Mouse (Mus musculus) forebrain, embryonic 15.5 days (tissue): Measurements from ENCODE around the gene Aoc1. TPM values are rescaled to one million over a fixed set of nuclear protein-coding genes. Genes with fewer than 3 reads are reported as not detected.
A peak's percentile ranks its signal among the peaks of the same experiment; 100 is the strongest.

Experiments
- ATAC-seq: fragments of 200-750 bp; cut with Nextera tagmentation; replicated peaks from 2 replicates; pipeline ENCODE4 v1.8.0; 2017; ENCODE audit warnings: mild to moderate bottlenecking, moderate TSS enrichment, moderate library complexity
- H3K27ac ChIP-seq: fragments of 300-500 bp; sonication (generic); replicated peaks from 2 replicates; pipeline ENCODE4 v1.5.1; 2015; ENCODE audit warnings: mild to moderate bottlenecking, inconsistent platforms
- H3K27me3 ChIP-seq: fragments of 300-500 bp; sonication (generic); 2 replicates; pipeline ENCODE4 v1.6.1; 2015; ENCODE audit warnings: inconsistent platforms
- H3K36me3 ChIP-seq: fragments of 300-500 bp; sonication (generic); 2 replicates; pipeline ENCODE4 v1.6.1; 2015; ENCODE audit warnings: mild to moderate bottlenecking, inconsistent platforms
- H3K4me1 ChIP-seq: fragments of 300-500 bp; sonication (generic); 2 replicates; pipeline ENCODE4 v1.6.1; 2015; ENCODE audit warnings: inconsistent platforms
- H3K4me2 ChIP-seq: fragments of 300-500 bp; sonication (generic); replicated peaks from 2 replicates; pipeline ENCODE4 v1.6.1; 2015; ENCODE audit warnings: mild to moderate bottlenecking, inconsistent platforms
- H3K4me3 ChIP-seq: fragments of 300-500 bp; sonication (generic); 2 replicates; pipeline ENCODE4 v1.5.1; 2015; ENCODE audit warnings: mild to moderate bottlenecking, inconsistent platforms
- H3K9ac ChIP-seq: fragments of 300-500 bp; sonication (generic); replicated peaks from 2 replicates; pipeline ENCODE4 v1.6.1; 2015; ENCODE audit warnings: mild to moderate bottlenecking, inconsistent platforms
- H3K9me3 ChIP-seq: fragments of 300-500 bp; sonication (generic); 2 replicates; pipeline ENCODE4 v1.6.1; 2016; ENCODE audit warnings: inconsistent platforms
- whole genome bisulfite sequencing: fragments of 180-500 bp; shearing (Covaris S2); methylation state at CpG from one replicate; pipeline ENCODE4 v1.1.7; 2015; ENCODE audit warnings: mixed read lengths; 5-methylcytosine and 5-hydroxymethylcytosine counted together
- polyA plus RNA-seq: library from polyadenylated mRNA; unstranded; fragments of >200 nt; fragmentation: Nextera tagmentation; extraction: Ambion mirVana; gene quantifications from 2 replicates; pipeline ENCODE4 v1.2.1, GENCODE M21; 2015

The Aoc1 gene
- polyA plus RNA-seq, 1 experiment from 2014 or later: not detected

DNA sequence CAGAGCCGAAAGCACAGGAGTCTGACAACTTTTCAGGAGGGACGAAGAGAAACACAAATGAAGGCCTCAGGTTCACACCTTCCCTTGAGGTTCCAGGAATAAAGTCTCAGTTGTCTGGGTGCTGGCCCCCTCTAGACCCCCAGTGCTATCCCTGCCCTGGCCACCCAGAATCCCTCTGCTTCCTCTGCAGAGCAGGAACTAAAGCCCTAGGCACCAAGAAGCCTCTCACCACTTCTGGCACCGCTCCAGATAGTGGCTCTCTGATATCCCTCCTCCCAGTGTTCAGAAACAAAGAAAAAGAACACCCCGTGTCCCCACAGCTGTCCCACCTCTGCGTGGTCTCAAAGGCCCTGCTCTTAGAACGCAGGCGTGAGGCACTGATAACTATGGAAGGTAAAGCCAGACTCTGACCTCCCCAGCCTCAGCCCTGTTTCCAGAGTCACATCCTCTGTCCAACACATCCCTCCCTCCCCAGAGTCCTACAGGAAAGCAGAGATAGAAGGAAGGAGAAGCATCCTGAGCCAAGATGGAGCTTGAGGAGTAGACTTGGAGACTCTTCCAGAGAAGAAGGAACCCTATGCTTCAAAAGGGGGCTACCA lies 32.2 kb upstream of the Aoc1 start, which contains the start of gene Tmem176a:
TSS of gene Tmem176a (plus strand) at position 549 of the 599 bp plus-strand sequence.
- Histone ChIP-seq H3K27ac (peak within 1 kb of the TSS; percentile 80), H3K27me3 (no peaks in the 10 kb centered on the region), H3K4me1 (peaks cover 40% of the 10 kb centered on the region), H3K4me3 (peak within 1 kb of the TSS; percentile 38), H3K4me2 (peak within 1 kb of the TSS; percentile 43), H3K36me3 (peaks cover 4% of the 10 kb centered on the region; the same call in 1 of the 2 replicates), H3K9ac (peak within 1 kb of the TSS; percentile 38), H3K9me3 (no peaks in the 10 kb centered on the region)
- WGBS: 16% methylated on average over 7 of the region's 7 CpGs
- peak; percentile 21 for ATAC-seq

DNA sequence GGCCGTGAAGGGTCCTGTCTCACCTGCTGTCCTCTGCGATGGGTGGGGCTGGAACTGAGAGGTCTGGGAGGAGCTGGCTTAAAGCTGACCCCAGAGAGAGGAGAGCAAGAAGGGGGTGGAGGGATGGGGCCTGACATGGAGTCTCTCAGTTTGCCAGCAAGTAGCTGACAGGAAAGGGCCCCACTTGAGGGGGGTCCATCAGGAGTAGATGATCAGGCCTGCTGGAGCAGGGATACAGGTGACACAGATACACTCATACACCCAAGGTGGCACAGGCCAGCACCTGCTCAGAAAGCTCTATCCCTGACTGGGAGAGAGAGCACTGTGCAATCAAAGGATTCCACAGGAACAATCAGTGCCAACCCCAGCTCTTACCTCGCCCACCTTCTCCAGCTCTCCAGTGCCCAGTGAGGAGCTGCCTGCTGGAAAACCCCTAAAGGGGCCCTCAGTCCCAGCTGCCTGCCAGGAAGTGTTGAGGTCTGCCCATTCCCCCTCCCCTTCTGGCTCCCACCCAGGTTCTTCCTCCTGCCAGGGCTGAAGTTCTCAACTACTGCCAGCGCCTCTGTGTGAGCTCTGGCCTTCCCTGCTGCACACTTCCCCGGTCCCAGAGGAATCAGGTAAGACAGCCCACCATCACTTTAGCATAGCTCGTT lies 31.6 kb upstream of the Aoc1 start, which contains the start of gene Tmem176b:
TSS of gene Tmem176b (minus strand) at position 524 of the 653 bp plus-strand sequence.
- peak within 1 kb of the TSS; percentile 43 for H3K4me2 ChIP-seq
- H3K27ac ChIP-seq: peak within 1 kb of the TSS; percentile 80
- no peaks in the 10 kb centered on the region for H3K36me3 ChIP-seq
- 0% methylated on average over 6 of the region's 6 CpGs for WGBS
- H3K27me3 ChIP-seq: no peaks in the 10 kb centered on the region
- peak within 1 kb of the TSS; percentile 38 for H3K4me3 ChIP-seq
- no peaks in the 10 kb centered on the region for H3K9me3 ChIP-seq
- ATAC-seq: peak; percentile 94
- H3K9ac ChIP-seq: peak within 1 kb of the TSS; percentile 38
- H3K4me1 ChIP-seq: peaks cover 40% of the 10 kb centered on the region

DNA sequence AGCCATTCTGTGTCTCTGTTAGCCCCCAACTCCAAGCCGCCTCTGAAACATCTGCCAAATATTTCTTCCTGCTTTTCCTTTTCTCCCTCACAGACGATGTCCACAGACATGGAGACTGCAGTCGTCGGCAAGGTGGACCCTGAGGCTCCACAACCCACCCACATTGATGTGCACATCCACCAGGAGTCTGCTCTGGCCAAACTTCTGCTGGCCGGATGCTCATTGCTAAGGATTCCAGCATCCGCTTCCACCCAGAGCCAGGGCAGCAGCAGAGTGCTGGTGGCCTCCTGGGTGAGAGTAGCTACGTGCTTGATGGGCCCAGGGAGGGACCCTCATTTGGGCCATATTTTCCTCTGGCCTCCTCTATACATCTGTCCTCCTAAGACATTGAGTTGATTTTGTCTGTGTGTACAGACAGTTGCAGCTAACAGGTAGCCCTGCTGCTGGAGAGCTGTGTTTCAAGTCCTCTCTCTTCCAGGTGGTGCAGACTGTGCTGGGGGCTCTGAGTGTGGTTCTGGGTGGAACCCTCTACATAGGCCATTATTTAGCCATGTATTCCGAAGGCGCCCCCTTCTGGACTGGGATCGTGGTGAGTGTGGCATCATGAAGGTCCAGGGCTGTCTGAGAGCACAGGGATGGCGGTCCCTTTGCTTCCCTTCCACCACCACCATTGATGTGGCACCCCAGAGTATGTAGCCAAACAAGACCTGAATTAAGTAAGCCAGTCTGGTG lies 30.4 kb upstream of the Aoc1 start:
- no peak overlapping the region for H3K27ac ChIP-seq
- no peaks in the 10 kb centered on the region for H3K9me3 ChIP-seq
- peaks cover 40% of the 10 kb centered on the region for H3K4me1 ChIP-seq
- 75% methylated on average over 11 of the region's 11 CpGs for WGBS
- 0 out of 2 replicates have a peak overlapping the region, but pooled peaks have one; percentile 43 for H3K4me2 ChIP-seq
- H3K27me3 ChIP-seq: no peaks in the 10 kb centered on the region
- H3K36me3 ChIP-seq: no peaks in the 10 kb centered on the region
- H3K4me3 ChIP-seq: no peak overlapping the region
- no peak for ATAC-seq
- no peak overlapping the region for H3K9ac ChIP-seq

DNA sequence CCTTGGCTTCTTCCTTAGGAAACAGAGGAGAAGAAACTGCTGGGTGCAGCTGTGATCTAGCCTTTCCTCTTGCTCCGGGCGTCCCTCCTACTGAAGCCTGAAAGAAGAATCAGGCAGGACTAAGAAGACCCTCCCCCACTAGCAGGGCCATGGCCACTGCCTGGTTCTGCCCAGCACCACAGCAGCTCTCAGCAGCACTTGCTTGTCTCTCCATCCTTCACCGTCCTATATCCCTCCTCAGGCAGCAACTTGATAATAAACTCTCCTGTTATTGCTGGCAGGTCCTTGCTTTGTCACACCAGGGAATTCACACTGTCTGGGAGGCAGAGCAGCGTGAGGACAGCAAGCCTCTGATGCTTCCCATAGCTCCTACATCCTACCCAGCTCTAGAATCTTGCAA lies 27.6 kb upstream of the Aoc1 start:
- Histone ChIP-seq H3K27me3 (no peaks in the 10 kb centered on the region), H3K4me1 (peaks cover 23% of the 10 kb centered on the region), H3K4me2 (no peak overlapping the region), H3K4me3 (no peak overlapping the region), H3K9ac (no peak overlapping the region), H3K36me3 (no peaks in the 10 kb centered on the region), H3K27ac (no peak overlapping the region), H3K9me3 (no peaks in the 10 kb centered on the region)
- ATAC-seq: no peak
- 66% methylated on average over 4 of the region's 4 CpGs for WGBS

DNA sequence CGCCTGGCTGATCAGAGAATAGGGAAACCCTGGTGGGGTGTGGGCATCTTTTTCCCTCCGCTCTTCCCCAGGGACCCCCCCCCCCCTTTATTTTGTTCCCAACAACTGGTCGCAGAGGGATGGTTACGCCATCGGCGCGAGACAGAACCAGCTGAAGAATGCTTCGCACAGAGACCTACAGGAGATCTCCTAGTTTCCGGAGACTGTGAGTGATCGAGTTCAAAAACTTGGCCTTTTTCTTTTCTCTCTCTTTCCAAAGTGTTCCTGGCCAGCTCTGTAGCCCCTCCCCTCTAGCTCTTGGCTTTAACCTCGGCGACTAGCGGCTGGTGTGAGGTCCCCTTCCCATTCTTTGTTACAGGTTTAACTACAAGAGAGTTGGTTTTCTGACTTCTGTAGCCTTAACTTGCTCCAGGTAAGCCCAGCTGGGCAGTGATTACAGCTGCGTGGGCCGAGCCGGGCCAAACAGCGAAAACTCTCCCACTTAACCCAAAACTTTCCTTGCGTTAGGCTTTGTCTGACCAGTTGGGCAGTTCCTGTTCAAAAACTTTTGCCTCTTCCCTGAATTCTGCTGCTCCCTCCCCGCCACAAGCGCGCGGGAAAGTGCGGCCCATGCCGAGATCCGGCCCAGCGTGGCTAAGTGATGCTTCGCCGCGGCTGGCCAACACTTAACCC lies 20.7 kb upstream of the Aoc1 start:
- ATAC-seq: peak; percentile 29; the same call in 1 of the 2 replicates
- Histone ChIP-seq H3K9ac (peak overlapping the region; percentile 35; the same call in 1 of the 2 replicates), H3K27ac (no peak overlapping the region), H3K27me3 (no peaks in the 10 kb centered on the region), H3K4me2 (peak overlapping the region; percentile 53), H3K9me3 (no peaks in the 10 kb centered on the region), H3K4me1 (peaks cover 9% of the 10 kb centered on the region), H3K36me3 (no peaks in the 10 kb centered on the region), H3K4me3 (peak overlapping the region; percentile 34)
- 1% methylated on average over 29 of the region's 29 CpGs for WGBS

DNA sequence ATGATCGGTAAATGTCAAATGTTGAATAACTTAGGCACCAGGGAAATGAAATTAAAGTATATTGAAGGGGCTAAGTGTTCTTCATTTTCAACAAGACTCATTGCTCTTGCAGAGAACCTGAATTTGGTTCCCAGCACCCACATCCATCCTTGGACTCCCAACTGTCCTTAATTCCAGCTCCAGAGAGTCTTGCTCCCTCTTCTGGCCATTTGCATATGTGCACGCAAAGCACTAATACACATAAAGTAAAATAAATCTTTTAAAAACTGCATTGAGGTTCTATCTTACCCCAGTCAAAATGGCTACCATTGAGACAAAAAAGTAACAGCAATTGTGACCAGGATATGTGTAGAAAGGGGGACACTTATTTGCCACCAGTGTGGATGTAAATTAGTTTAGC lies 18.5 kb upstream of the Aoc1 start:
- H3K27me3 ChIP-seq: no peaks in the 10 kb centered on the region

DNA sequence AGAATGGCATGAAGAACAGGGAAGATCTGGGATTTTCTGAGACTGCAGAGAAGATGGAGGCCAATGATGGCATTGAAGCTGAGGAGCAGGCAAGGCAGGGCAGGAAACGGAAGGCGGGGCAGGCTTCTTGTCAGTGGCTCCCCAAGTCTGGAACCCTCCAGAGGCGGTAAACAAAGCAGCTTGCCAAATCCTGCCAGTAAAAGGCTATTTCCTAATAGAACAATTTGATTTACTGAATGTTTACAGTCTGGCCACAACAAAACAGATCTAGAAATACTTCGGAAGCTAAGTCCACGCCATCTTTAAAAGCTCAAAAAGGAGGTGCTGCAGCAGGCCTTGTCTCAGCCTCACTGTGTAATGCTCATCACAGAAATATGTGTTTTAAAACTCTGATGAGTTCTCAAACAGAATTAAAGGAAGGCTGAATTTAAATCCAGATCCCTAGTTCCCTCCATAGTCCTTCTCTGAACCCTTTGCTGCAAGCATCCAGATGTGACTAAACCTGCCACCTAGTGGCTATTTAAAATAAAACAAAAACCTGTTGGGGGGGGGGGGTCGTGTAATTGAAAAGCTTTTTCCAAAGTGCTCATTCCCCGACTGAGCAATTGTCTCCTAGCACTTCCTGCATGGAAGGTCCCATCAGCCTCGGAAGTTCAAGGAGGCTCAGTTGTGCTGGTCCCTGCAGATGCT lies 14.9 kb upstream of the Aoc1 start:
- H3K9ac ChIP-seq: no peak overlapping the region
- H3K4me3 ChIP-seq: no peak overlapping the region
- 0 out of 2 replicates have a peak, but pooled peaks cover 3% of the 10 kb centered on the region for H3K27me3 ChIP-seq
- 52% methylated on average over 8 of the region's 8 CpGs for WGBS
- H3K36me3 ChIP-seq: no peaks in the 10 kb centered on the region
- no peak overlapping the region for H3K4me2 ChIP-seq
- no peaks in the 10 kb centered on the region for H3K9me3 ChIP-seq
- H3K27ac ChIP-seq: no peak overlapping the region
- no peaks in the 10 kb centered on the region for H3K4me1 ChIP-seq
- ATAC-seq: no peak

More for the DNA sequence above, 18.5 kb upstream of the Aoc1 start:
- Histone ChIP-seq H3K27ac (no peak overlapping the region), H3K4me1 (peaks cover 9% of the 10 kb centered on the region), H3K4me2 (no peak overlapping the region), H3K9me3 (no peaks in the 10 kb centered on the region), H3K36me3 (no peaks in the 10 kb centered on the region), H3K4me3 (no peak overlapping the region), H3K9ac (no peak overlapping the region)
- WGBS: 98% methylated on average over 2 of the region's 2 CpGs
- ATAC-seq: no peak

DNA sequence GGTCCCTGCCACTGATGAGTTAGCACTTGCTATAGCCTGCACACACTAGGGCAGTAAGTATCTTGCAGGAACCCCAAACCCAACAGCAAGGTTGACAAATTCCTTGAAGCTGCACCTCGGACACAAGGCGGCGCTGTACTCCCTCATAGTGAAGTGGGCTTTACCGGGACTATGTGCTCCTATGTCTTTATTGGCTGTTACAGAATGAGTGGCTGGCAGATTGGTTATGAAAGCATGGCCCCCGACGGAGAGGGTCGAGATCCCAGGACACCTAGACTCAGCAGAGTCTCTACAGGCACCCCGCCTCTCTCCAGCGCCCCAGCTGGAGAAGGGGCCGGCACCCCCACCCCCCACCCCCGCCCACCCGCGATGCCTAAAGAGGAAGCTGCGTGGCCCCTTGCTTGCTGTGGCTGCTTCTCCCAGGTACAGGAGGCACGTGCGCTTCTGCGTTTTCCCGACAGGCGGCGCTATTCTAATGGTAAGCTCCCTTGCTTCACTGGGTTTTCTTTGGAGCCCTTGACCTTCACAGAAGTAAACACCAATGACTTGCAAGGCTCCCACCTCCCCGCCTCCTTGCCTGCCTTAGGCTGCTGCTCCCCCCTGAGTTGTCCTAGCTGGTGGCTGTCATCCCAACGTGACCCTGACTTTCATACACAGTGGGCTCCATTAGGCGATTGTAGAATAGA lies 12.4 kb upstream of the Aoc1 start:
- Histone ChIP-seq H3K36me3 (no peaks in the 10 kb centered on the region), H3K9ac (no peak overlapping the region), H3K4me3 (no peak overlapping the region), H3K9me3 (no peaks in the 10 kb centered on the region), H3K4me2 (peak overlapping the region; percentile 18; the same call in 1 of the 2 replicates), H3K27ac (no peak overlapping the region), H3K27me3 (0 out of 2 replicates have a peak, but pooled peaks cover 3% of the 10 kb centered on the region), H3K4me1 (no peaks in the 10 kb centered on the region)
- ATAC-seq: peak; percentile 55; the same call in 1 of the 2 replicates
- WGBS: 11% methylated on average over 23 of the region's 23 CpGs

DNA sequence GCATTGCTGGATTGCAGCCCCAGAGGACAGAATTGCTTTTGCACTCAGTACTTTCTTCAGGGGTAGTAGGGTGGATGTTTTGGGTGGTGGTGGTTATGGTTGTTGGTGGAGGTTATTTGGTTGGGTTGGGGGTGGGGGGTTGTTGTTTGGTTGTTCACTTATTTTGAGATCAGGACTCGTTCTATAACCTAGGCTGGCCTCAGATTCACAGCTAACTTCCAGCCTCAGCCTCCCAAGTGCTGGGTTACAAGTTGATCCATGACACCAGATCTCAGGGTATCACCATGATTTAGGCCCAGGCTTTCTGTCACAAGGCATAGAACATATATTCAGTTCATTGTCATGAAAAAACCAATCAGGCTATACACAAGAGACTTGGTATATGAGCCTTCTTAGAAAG lies 11.8 kb upstream of the Aoc1 start:
- no peaks in the 10 kb centered on the region for H3K9me3 ChIP-seq
- H3K4me3 ChIP-seq: no peak overlapping the region
- 0 out of 2 replicates have a peak, but pooled peaks cover 3% of the 10 kb centered on the region for H3K27me3 ChIP-seq
- no peak overlapping the region for H3K27ac ChIP-seq
- WGBS: 86% methylated on average over 1 of the region's 1 CpGs
- H3K4me2 ChIP-seq: no peak overlapping the region
- H3K36me3 ChIP-seq: no peaks in the 10 kb centered on the region
- H3K9ac ChIP-seq: no peak overlapping the region
- ATAC-seq: no peak
- H3K4me1 ChIP-seq: no peaks in the 10 kb centered on the region

DNA sequence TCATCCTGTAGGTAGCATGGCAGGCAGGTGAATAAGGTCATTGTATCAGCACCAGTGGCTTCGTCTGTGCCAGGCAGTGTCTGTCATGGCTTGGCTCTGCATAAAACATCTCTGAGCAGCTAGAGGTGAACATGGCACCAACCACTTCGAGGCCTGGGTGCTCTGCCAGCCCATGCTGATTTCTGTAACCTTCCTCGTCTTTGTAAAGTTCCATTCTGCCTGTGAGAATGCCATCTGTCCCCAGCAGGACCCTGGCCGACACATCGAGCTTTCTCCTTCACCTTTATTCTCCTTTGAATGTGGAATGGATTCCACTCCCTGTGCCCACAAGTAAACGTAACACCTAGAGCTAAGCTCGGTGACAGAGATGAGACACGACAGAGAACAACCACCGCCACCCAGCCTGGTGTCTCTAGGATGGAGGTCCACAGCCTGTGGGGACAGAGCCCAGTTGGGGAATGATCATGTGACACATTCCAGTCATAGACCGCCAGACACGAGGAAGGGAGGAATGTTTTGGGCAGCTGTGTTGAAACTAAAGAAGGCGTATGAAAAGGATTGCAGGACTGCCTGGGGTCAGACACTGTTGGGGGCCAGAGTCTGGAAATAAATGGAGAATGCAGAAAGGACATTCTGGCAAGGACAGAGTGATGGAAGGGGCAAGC lies 10.9 kb upstream of the Aoc1 start:
- 70% methylated on average over 12 of the region's 12 CpGs for WGBS
- ATAC-seq: no peak
- Histone ChIP-seq H3K4me2 (no peak overlapping the region), H3K27me3 (0 out of 2 replicates have a peak, but pooled peaks cover 3% of the 10 kb centered on the region), H3K9ac (no peak overlapping the region), H3K36me3 (no peaks in the 10 kb centered on the region), H3K27ac (no peak overlapping the region), H3K4me3 (no peak overlapping the region), H3K9me3 (no peaks in the 10 kb centered on the region), H3K4me1 (peaks cover 2% of the 10 kb centered on the region; the same call in 1 of the 2 replicates)
